Mouse (Mus musculus) Muller cell, postnatal 12 days (primary cell): ENCODE data around the gene Chl1.

Source experiments
- DNase-seq: peaks from one replicate; pipeline ENCODE4 v3.0.0-alpha.2; 2015; ENCODE audit errors: inconsistent ontology term

Chl1 gene

GRCm38 (mm10) chr6:103665677-103666316 lies 155.4 kb downstream of the Chl1 start:
- DNase-seq, result no peak

GRCm38 (mm10) chr6:103673111-103673510 lies 162.7 kb downstream of the Chl1 start:
- no peak for DNase-seq

GRCm38 (mm10) chr6:103674332-103674731 lies 163.9 kb downstream of the Chl1 start:
- DNase-seq, result peak; percentile 90

- no peak for DNase-seq
Measured at GRCm38 (mm10) chr6:103675145-103675544, 164.8 kb downstream of the Chl1 start.

GRCm38 (mm10) chr6:103676664-103677063 lies 166.3 kb downstream of the Chl1 start:
- DNase-seq, result no peak

- DNase-seq, result no peak
Measured at GRCm38 (mm10) chr6:103677072-103677471, 166.7 kb downstream of the Chl1 start.

- peak; percentile 21 for DNase-seq
Measured at GRCm38 (mm10) chr6:103682854-103683574, 172.6 kb downstream of the Chl1 start.

- no peak for DNase-seq
Measured at GRCm38 (mm10) chr6:103692511-103692910, 182.1 kb downstream of the Chl1 start.

GRCm38 (mm10) chr6:103697349-103698028 lies 187.1 kb downstream of the Chl1 start:
- DNase-seq, result peak; percentile 49

GRCm38 (mm10) chr6:103699482-103699881 lies 189.1 kb downstream of the Chl1 start:
- DNase-seq, result no peak

GRCm38 (mm10) chr6:103699895-103700294 lies 189.5 kb downstream of the Chl1 start:
- no peak for DNase-seq

GRCm38 (mm10) chr6:103700336-103700735 lies 189.9 kb downstream of the Chl1 start:
- no peak for DNase-seq

GRCm38 (mm10) chr6:103706366-103706765 lies 196.0 kb downstream of the Chl1 start:
- no peak for DNase-seq

GRCm38 (mm10) chr6:103739291-103739690 lies 228.9 kb downstream of the Chl1 start:
- no peak for DNase-seq

GRCm38 (mm10) chr6:103742784-103743183 lies 232.4 kb downstream of the Chl1 start:
- DNase-seq, result no peak

GRCm38 (mm10) chr6:103746103-103746502 lies 235.7 kb downstream of the Chl1 start:
- DNase-seq, result no peak

- DNase-seq, result peak; percentile 20
Measured at GRCm38 (mm10) chr6:103749122-103749773, 238.9 kb downstream of the Chl1 start.

GRCm38 (mm10) chr6:103753891-103754290 lies 243.5 kb downstream of the Chl1 start:
- no peak for DNase-seq

- DNase-seq, result no peak
Measured at GRCm38 (mm10) chr6:103766830-103767229, 256.4 kb downstream of the Chl1 start.

GRCm38 (mm10) chr6:103781058-103781457 lies 270.7 kb downstream of the Chl1 start:
- no peak for DNase-seq

- DNase-seq, result no peak
Measured at GRCm38 (mm10) chr6:103791077-103791632, 280.8 kb downstream of the Chl1 start.

GRCm38 (mm10) chr6:103795241-103795640 lies 284.9 kb downstream of the Chl1 start:
- no peak for DNase-seq
